Mouse (Mus musculus): ENCODE measurements around the gene Il2rb.

GRCm38 (mm10) chr15:78511951-78512350 lies 16.9 kb upstream of the Il2rb start:
- TF ChIP-seq CTCF (conservative IDR thresholded peaks at IDR 0.05; ENCODE audit: low read length) (no peak), POU5F1 (IDR thresholded peaks at IDR 0.05; ENCODE audit: borderline replicate concordance, low read length) (no peak)

Data from E14TG2a.4 (cell line).